Mouse (Mus musculus) intestine, embryonic 16.5 days (tissue): ENCODE results near the gene Plch2. TPM values are rescaled to one million over a fixed set of nuclear protein-coding genes. Genes with fewer than 3 reads are reported as not detected.

Experiments used
- ATAC-seq: fragments of 200-750 bp; cut with Nextera tagmentation; 2 replicates; pipeline ENCODE4 v1.8.0; 2017; ENCODE audit warnings: moderate TSS enrichment, moderate library complexity
- H3K27ac ChIP-seq: fragments of 300-500 bp; sonication (generic); 2 replicates; pipeline ENCODE4 v1.5.1; 2014; ENCODE audit warnings: mild to moderate bottlenecking, low read length
- H3K27me3 ChIP-seq: fragments of 300-500 bp; sonication (generic); replicated peaks from 2 replicates; pipeline ENCODE4 v1.6.1; 2014; ENCODE audit warnings: low read length, control low read depth, mixed read lengths; ENCODE audit not compliant: control insufficient read depth, insufficient read depth
- H3K36me3 ChIP-seq: fragments of 300-500 bp; sonication (generic); 2 replicates; pipeline ENCODE4 v1.6.1; 2014; ENCODE audit warnings: low read length, control low read depth; ENCODE audit not compliant: control insufficient read depth, insufficient read depth
- H3K4me1 ChIP-seq: fragments of 300-500 bp; sonication (generic); 2 replicates; pipeline ENCODE4 v1.6.1; 2014; ENCODE audit warnings: low read length, control low read depth, mixed read lengths; ENCODE audit not compliant: control insufficient read depth, insufficient read depth
- H3K4me2 ChIP-seq: fragments of 300-500 bp; sonication (generic); 2 replicates; pipeline ENCODE4 v1.6.1; 2014; ENCODE audit warnings: low read depth, low read length, control low read depth
- H3K4me3 ChIP-seq: fragments of 300-500 bp; sonication (generic); 2 replicates; pipeline ENCODE4 v1.5.1; 2014; ENCODE audit warnings: mild to moderate bottlenecking, low read length
- H3K9ac ChIP-seq: fragments of 300-500 bp; sonication (generic); 2 replicates; pipeline ENCODE4 v1.6.1; 2014; ENCODE audit warnings: low read depth, low read length
- H3K9me3 ChIP-seq: fragments of 300-500 bp; sonication (generic); 2 replicates; pipeline ENCODE4 v1.6.1; 2016; ENCODE audit warnings: low read length, control low read depth; ENCODE audit not compliant: control insufficient read depth
- WGBS: fragments of 180-500 bp; shearing (Covaris S2); extraction: QIAGEN DNeasy Blood & Tissue Kit; methylation state at CpG from one replicate; pipeline ENCODE4 v1.1.7; 2014; 5-methylcytosine and 5-hydroxymethylcytosine counted together
- polyA plus RNA-seq: library from polyadenylated mRNA; unstranded; fragments of >200 nt; fragmentation: Nextera tagmentation; extraction: Ambion mirVana; gene quantifications from 2 replicates; pipeline ENCODE4 v1.2.1, GENCODE M21; 2015

Gene Plch2
- polyA plus RNA-seq, 1 experiment from 2014 or later, result 19.8 TPM

- Histone ChIP-seq H3K36me3 (no peaks in the 10 kb centered on the region), H3K4me3 (no peak overlapping the region), H3K4me1 (peaks cover 12% of the 10 kb centered on the region), H3K4me2 (no peak overlapping the region), H3K27ac (no peak overlapping the region), H3K27me3 (no peaks in the 10 kb centered on the region), H3K9ac (no peak overlapping the region), H3K9me3 (no peaks in the 10 kb centered on the region)
- ATAC-seq, result no peak
- 69% methylated on average over 11 of the region's 11 CpGs for WGBS
These were observed 39.2 kb downstream of the Plch2 start for GRCm38 (mm10) chr4:155017253-155017878.

- no peak for ATAC-seq
These were observed 39.8 kb downstream of the Plch2 start for GRCm38 (mm10) chr4:155016807-155017206.

GRCm38 (mm10) chr4:155015550-155015949 lies 41.0 kb downstream of the Plch2 start:
- Histone ChIP-seq H3K4me2 (no peak overlapping the region), H3K4me1 (peaks cover 12% of the 10 kb centered on the region), H3K9ac (no peak overlapping the region), H3K27ac (no peak overlapping the region), H3K4me3 (no peak overlapping the region), H3K36me3 (no peaks in the 10 kb centered on the region), H3K27me3 (no peaks in the 10 kb centered on the region), H3K9me3 (no peaks in the 10 kb centered on the region)
- WGBS, result 56% methylated on average over 4 of the region's 4 CpGs
- no peak for ATAC-seq

More at GRCm38 (mm10) chr4:155016807-155017206, 39.8 kb downstream of the Plch2 start:
- Histone ChIP-seq H3K27ac (no peak overlapping the region), H3K4me3 (no peak overlapping the region), H3K4me1 (peaks cover 12% of the 10 kb centered on the region), H3K36me3 (no peaks in the 10 kb centered on the region), H3K9ac (no peak overlapping the region), H3K4me2 (no peak overlapping the region), H3K9me3 (no peaks in the 10 kb centered on the region), H3K27me3 (no peaks in the 10 kb centered on the region)
- 64% methylated on average over 11 of the region's 11 CpGs for WGBS

- H3K36me3 ChIP-seq, result no peaks in the 10 kb centered on the region
- no peaks in the 10 kb centered on the region for H3K27me3 ChIP-seq
- H3K4me3 ChIP-seq, result no peak overlapping the region
- H3K4me1 ChIP-seq, result peaks cover 11% of the 10 kb centered on the region
- H3K9me3 ChIP-seq, result no peaks in the 10 kb centered on the region
- H3K27ac ChIP-seq, result no peak overlapping the region
- H3K9ac ChIP-seq, result no peak overlapping the region
- H3K4me2 ChIP-seq, result no peak overlapping the region
- ATAC-seq, result no peak
- 69% methylated on average over 12 of the region's 12 CpGs for WGBS
These were observed 41.8 kb downstream of the Plch2 start for GRCm38 (mm10) chr4:155014791-155015190.

GRCm38 (mm10) chr4:155014244-155014643 lies 42.3 kb downstream of the Plch2 start:
- Histone ChIP-seq H3K9me3 (no peaks in the 10 kb centered on the region), H3K36me3 (no peaks in the 10 kb centered on the region), H3K27me3 (no peaks in the 10 kb centered on the region), H3K27ac (no peak overlapping the region), H3K4me1 (peaks cover 5% of the 10 kb centered on the region), H3K4me2 (no peak overlapping the region), H3K9ac (no peak overlapping the region), H3K4me3 (no peak overlapping the region)
- 65% methylated on average over 14 of the region's 14 CpGs for whole genome bisulfite sequencing
- ATAC-seq, result no peak

GRCm38 (mm10) chr4:155012788-155013187 lies 43.8 kb downstream of the Plch2 start:
- Histone ChIP-seq H3K4me3 (no peak overlapping the region), H3K27me3 (no peaks in the 10 kb centered on the region), H3K9ac (no peak overlapping the region), H3K4me1 (no peaks in the 10 kb centered on the region), H3K36me3 (no peaks in the 10 kb centered on the region; the same call in 1 of the 2 replicates), H3K4me2 (no peak overlapping the region), H3K27ac (no peak overlapping the region), H3K9me3 (no peaks in the 10 kb centered on the region)
- peak; percentile 65 for ATAC-seq
- 3% methylated on average over 4 of the region's 4 CpGs for WGBS

GRCm38 (mm10) chr4:155012115-155012514 lies 44.5 kb downstream of the Plch2 start:
- H3K4me2 ChIP-seq, result no peak overlapping the region
- H3K27ac ChIP-seq, result no peak overlapping the region
- 74% methylated on average over 2 of the region's 2 CpGs for WGBS
- H3K9ac ChIP-seq, result no peak overlapping the region
- ATAC-seq, result no peak
- H3K9me3 ChIP-seq, result no peaks in the 10 kb centered on the region
- no peaks in the 10 kb centered on the region for H3K4me1 ChIP-seq
- H3K36me3 ChIP-seq, result no peaks in the 10 kb centered on the region; the same call in 1 of the 2 replicates
- H3K27me3 ChIP-seq, result no peaks in the 10 kb centered on the region
- H3K4me3 ChIP-seq, result no peak overlapping the region

- no peak overlapping the region for H3K4me2 ChIP-seq
- H3K27me3 ChIP-seq, result no peaks in the 10 kb centered on the region
- no peak for ATAC-seq
- H3K4me1 ChIP-seq, result no peaks in the 10 kb centered on the region
- WGBS, result 77% methylated on average over 8 of the region's 8 CpGs
- H3K4me3 ChIP-seq, result no peak overlapping the region
- H3K9ac ChIP-seq, result no peak overlapping the region
- H3K27ac ChIP-seq, result no peak overlapping the region
- no peaks in the 10 kb centered on the region for H3K9me3 ChIP-seq
- no peaks in the 10 kb centered on the region; the same call in 1 of the 2 replicates for H3K36me3 ChIP-seq
These were observed 45.1 kb downstream of the Plch2 start for GRCm38 (mm10) chr4:155011312-155012025.

- Histone ChIP-seq H3K27ac (no peak overlapping the region), H3K36me3 (no peaks in the 10 kb centered on the region; the same call in 1 of the 2 replicates), H3K9me3 (no peaks in the 10 kb centered on the region), H3K4me3 (no peak overlapping the region), H3K9ac (no peak overlapping the region), H3K27me3 (no peaks in the 10 kb centered on the region), H3K4me2 (no peak overlapping the region), H3K4me1 (no peaks in the 10 kb centered on the region)
- 82% methylated on average over 5 of the region's 5 CpGs for WGBS
- no peak for ATAC-seq
These were observed 45.7 kb downstream of the Plch2 start for GRCm38 (mm10) chr4:155010870-155011269.
